Mouse (Mus musculus) midbrain, embryonic 11.5 days (tissue): ENCODE results near the gene Gstp3. TPM values are rescaled to one million over a fixed set of nuclear protein-coding genes. Genes with fewer than 3 reads are reported as not detected.
"Not testable (repeated sequence)": the region's sequence is repeated elsewhere in the genome, so short reads cannot be mapped to it uniquely, and the experiment has no call there.

Experiments used
- ATAC-seq: fragments of 200-750 bp; cut with Nextera tagmentation; 2 replicates; pipeline ENCODE4 v1.8.0; 2017; ENCODE audit warnings: moderate TSS enrichment, moderate library complexity; ENCODE audit not compliant: low FRiP score
- DNase-seq: peaks from one replicate; pipeline ENCODE4 v3.0.0; 2015; ENCODE audit warnings: low spot score; ENCODE audit errors: missing footprints
- H3K27ac ChIP-seq: fragments of 300-500 bp; sonication (generic); 2 replicates; pipeline ENCODE4 v1.5.1; 2014; ENCODE audit warnings: low read depth, low read length
- H3K27me3 ChIP-seq: fragments of 300-500 bp; sonication (generic); 2 replicates; pipeline ENCODE4 v1.6.1; 2014; ENCODE audit warnings: mild to moderate bottlenecking, low read length, moderate library complexity, mixed read lengths; ENCODE audit not compliant: control insufficient read depth, insufficient read depth
- H3K36me3 ChIP-seq: fragments of 300-500 bp; sonication (generic); 2 replicates; pipeline ENCODE4 v1.6.1; 2014; ENCODE audit warnings: mild to moderate bottlenecking, low read length, moderate library complexity, mixed read lengths; ENCODE audit not compliant: control insufficient read depth, insufficient read depth
- H3K4me1 ChIP-seq: fragments of 300-500 bp; sonication (generic); 2 replicates; pipeline ENCODE4 v1.6.1; 2014; ENCODE audit warnings: low read length; ENCODE audit not compliant: control insufficient read depth, insufficient read depth
- H3K4me2 ChIP-seq: fragments of 300-500 bp; sonication (generic); 2 replicates; pipeline ENCODE4 v1.6.1; 2014; ENCODE audit warnings: mild to moderate bottlenecking, moderate library complexity
- H3K4me3 ChIP-seq: fragments of 300-500 bp; sonication (generic); 2 replicates; pipeline ENCODE4 v1.5.1; 2014; ENCODE audit warnings: low read depth, low read length
- H3K9ac ChIP-seq: fragments of 300-500 bp; sonication (generic); 2 replicates; pipeline ENCODE4 v1.6.1; 2014; ENCODE audit warnings: low read length
- H3K9me3 ChIP-seq: fragments of 300-500 bp; sonication (generic); 2 replicates; pipeline ENCODE4 v1.6.1; 2016; ENCODE audit warnings: low read length; ENCODE audit not compliant: control insufficient read depth
- WGBS: fragments of 180-500 bp; shearing (Covaris S2); extraction: QIAGEN DNeasy Blood & Tissue Kit; methylation state at CpG from one replicate; pipeline ENCODE4 v1.1.7; 2014; 5-methylcytosine and 5-hydroxymethylcytosine counted together
- polyA plus RNA-seq: library from polyadenylated mRNA; unstranded; fragments of >200 nt; fragmentation: Nextera tagmentation; extraction: Ambion mirVana; gene quantifications from 2 replicates; pipeline ENCODE4 v1.2.1, GENCODE M21; 2014

Gene Gstp3
- polyA plus RNA-seq, 1 experiment from 2014 or later: not detected

GRCm38 (mm10) chr19:4052516-4053030, 6.8 kb downstream of the Gstp3 start:
- Histone ChIP-seq H3K36me3 (no peaks in the 10 kb centered on the region), H3K9me3 (no peaks in the 10 kb centered on the region), H3K9ac (no peak overlapping the region), H3K4me2 (no peak overlapping the region), H3K4me1 (no peaks in the 10 kb centered on the region), H3K27me3 (no peaks in the 10 kb centered on the region), H3K4me3 (no peak overlapping the region), H3K27ac (no peak overlapping the region)
- DNase-seq (peak; percentile 64), ATAC-seq (no peak)
- WGBS: 79% methylated on average over 5 of the region's 5 CpGs

GRCm38 (mm10) chr19:4051741-4052515, 7.4 kb downstream of the Gstp3 start:
- no peak for ATAC-seq
- no peak overlapping the region for H3K9ac ChIP-seq
- H3K4me3 ChIP-seq: no peak overlapping the region
- no peak overlapping the region for H3K4me2 ChIP-seq
- H3K9me3 ChIP-seq: no peaks in the 10 kb centered on the region
- no peaks in the 10 kb centered on the region for H3K4me1 ChIP-seq
- H3K27ac ChIP-seq: no peak overlapping the region
- 56% methylated on average over 10 of the region's 10 CpGs for WGBS
- no peaks in the 10 kb centered on the region for H3K27me3 ChIP-seq
- no peaks in the 10 kb centered on the region for H3K36me3 ChIP-seq
- DNase-seq: peak; percentile 96

- DNase-seq (peak; percentile 41), ATAC-seq (no peak)
- WGBS: 90% methylated on average over 5 of the region's 5 CpGs
- Histone ChIP-seq H3K27me3 (no peaks in the 10 kb centered on the region), H3K27ac (no peak overlapping the region), H3K4me2 (no peak overlapping the region), H3K36me3 (no peaks in the 10 kb centered on the region), H3K4me1 (no peaks in the 10 kb centered on the region), H3K4me3 (no peak overlapping the region), H3K9me3 (no peaks in the 10 kb centered on the region), H3K9ac (no peak overlapping the region)
Observed at GRCm38 (mm10) chr19:4051016-4051415, 8.4 kb downstream of the Gstp3 start.

GRCm38 (mm10) chr19:4049069-4049468, 10.3 kb downstream of the Gstp3 start:
- H3K9ac ChIP-seq, H3K4me3 ChIP-seq, H3K4me2 ChIP-seq, H3K9me3 ChIP-seq, H3K4me1 ChIP-seq, H3K36me3 ChIP-seq, ATAC-seq, H3K27me3 ChIP-seq, H3K27ac ChIP-seq: not testable (repeated sequence)
- WGBS: 85% methylated on average over 5 of the region's 5 CpGs
- DNase-seq: peak; percentile 10

- Histone ChIP-seq H3K9ac (no peak overlapping the region), H3K4me3 (no peak overlapping the region), H3K36me3 (no peaks in the 10 kb centered on the region), H3K4me1 (no peaks in the 10 kb centered on the region), H3K27me3 (no peaks in the 10 kb centered on the region), H3K4me2 (no peak overlapping the region), H3K9me3 (no peaks in the 10 kb centered on the region), H3K27ac (no peak overlapping the region)
- WGBS: 17% methylated on average over 4 of the region's 4 CpGs
- DNase-seq (peak; percentile 96), ATAC-seq (no peak)
Observed at GRCm38 (mm10) chr19:4047859-4048258, 11.5 kb downstream of the Gstp3 start.

- 86% methylated on average over 8 of the region's 8 CpGs for WGBS
- Histone ChIP-seq H3K36me3 (no peaks in the 10 kb centered on the region), H3K4me2 (no peak overlapping the region), H3K4me1 (no peaks in the 10 kb centered on the region), H3K9me3 (no peaks in the 10 kb centered on the region), H3K27me3 (no peaks in the 10 kb centered on the region), H3K9ac (no peak overlapping the region), H3K27ac (no peak overlapping the region), H3K4me3 (no peak overlapping the region)
- ATAC-seq: no peak
- DNase-seq: peak; percentile 53
Observed at GRCm38 (mm10) chr19:4046866-4047254, 12.5 kb downstream of the Gstp3 start.

GRCm38 (mm10) chr19:4045966-4046865, 13.2 kb downstream of the Gstp3 start, which contains the start of gene Gstp2:
Gstp2 (minus strand) TSS chr19:4046023.
- Histone ChIP-seq H3K9me3 (no peaks in the 10 kb centered on the region), H3K27ac (no peak within 1 kb of the TSS), H3K27me3 (no peaks in the 10 kb centered on the region), H3K4me1 (no peaks in the 10 kb centered on the region), H3K4me3 (no peak within 1 kb of the TSS), H3K9ac (no peak within 1 kb of the TSS), H3K4me2 (peak within 1 kb of the TSS; percentile 15; the same call in 1 of the 2 replicates), H3K36me3 (no peaks in the 10 kb centered on the region)
- ATAC-seq (no peak), DNase-seq (peak; percentile 85)
- WGBS: 65% methylated on average over 16 of the region's 16 CpGs

- not testable (repeated sequence) for H3K9me3 ChIP-seq, H3K4me1 ChIP-seq, H3K36me3 ChIP-seq, H3K4me2 ChIP-seq, H3K27me3 ChIP-seq, H3K27ac ChIP-seq, ATAC-seq, H3K4me3 ChIP-seq, H3K9ac ChIP-seq
- peak; percentile 77 for DNase-seq
- WGBS: 89% methylated on average over 5 of the region's 5 CpGs
Observed at GRCm38 (mm10) chr19:4044109-4044508, 15.3 kb downstream of the Gstp3 start.

GRCm38 (mm10) chr19:4042124-4042523, 17.2 kb downstream of the Gstp3 start:
- no peak overlapping the region for H3K4me2 ChIP-seq
- DNase-seq (peak; percentile 74), ATAC-seq (no peak)
- no peaks in the 10 kb centered on the region for H3K36me3 ChIP-seq
- no peak overlapping the region for H3K27ac ChIP-seq
- 82% methylated on average over 14 of the region's 14 CpGs for WGBS
- no peak overlapping the region for H3K9ac ChIP-seq
- H3K4me3 ChIP-seq: no peak overlapping the region
- H3K9me3 ChIP-seq: no peaks in the 10 kb centered on the region
- H3K4me1 ChIP-seq: 0 out of 2 replicates have a peak, but pooled peaks cover 4% of the 10 kb centered on the region
- no peaks in the 10 kb centered on the region for H3K27me3 ChIP-seq
